Mouse (Mus musculus) midbrain, embryonic 15.5 days (tissue): Measurements from ENCODE around the gene Vav3. TPM values are rescaled to one million over a fixed set of nuclear protein-coding genes. Genes with fewer than 3 reads are reported as not detected.

Source experiments
- ATAC-seq: fragments of 200-750 bp; cut with Nextera tagmentation; replicated peaks from 2 replicates; pipeline ENCODE4 v1.8.0; 2017; ENCODE audit warnings: moderate TSS enrichment
- H3K27ac ChIP-seq: fragments of 300-500 bp; sonication (generic); 2 replicates; pipeline ENCODE4 v1.5.1; 2015; ENCODE audit warnings: mild to moderate bottlenecking, inconsistent platforms
- H3K27me3 ChIP-seq: fragments of 300-500 bp; sonication (generic); replicated peaks from 2 replicates; pipeline ENCODE4 v1.6.1; 2015; ENCODE audit warnings: inconsistent platforms
- H3K36me3 ChIP-seq: fragments of 300-500 bp; sonication (generic); replicated peaks from 2 replicates; pipeline ENCODE4 v1.6.1; 2015; ENCODE audit warnings: inconsistent platforms
- H3K4me1 ChIP-seq: fragments of 300-500 bp; sonication (generic); 2 replicates; pipeline ENCODE4 v1.6.1; 2015; ENCODE audit warnings: inconsistent platforms
- H3K4me2 ChIP-seq: fragments of 300-500 bp; sonication (generic); 2 replicates; pipeline ENCODE4 v1.6.1; 2015; ENCODE audit warnings: inconsistent platforms, mild to moderate bottlenecking, moderate library complexity
- H3K4me3 ChIP-seq: fragments of 300-500 bp; sonication (generic); 2 replicates; pipeline ENCODE4 v1.5.1; 2015; ENCODE audit warnings: mild to moderate bottlenecking, inconsistent platforms
- H3K9ac ChIP-seq: fragments of 300-500 bp; sonication (generic); 2 replicates; pipeline ENCODE4 v1.6.1; 2015; ENCODE audit warnings: mild to moderate bottlenecking, inconsistent platforms
- H3K9me3 ChIP-seq: fragments of 300-500 bp; sonication (generic); 2 replicates; pipeline ENCODE4 v1.6.1; 2016; ENCODE audit warnings: inconsistent platforms
- WGBS: fragments of 180-500 bp; shearing (Covaris S2); methylation state at CpG from one replicate; pipeline ENCODE4 v1.1.7; 2015; ENCODE audit warnings: mixed read lengths; 5-methylcytosine and 5-hydroxymethylcytosine counted together
- polyA plus RNA-seq: library from polyadenylated mRNA; unstranded; fragments of >200 nt; fragmentation: Nextera tagmentation; extraction: Ambion mirVana; gene quantifications from 2 replicates; pipeline ENCODE4 v1.2.1, GENCODE M21; 2015

The Vav3 gene
- polyA plus RNA-seq, 1 experiment from 2014 or later, result 24.3 TPM

GRCm38 (mm10) chr3:109456340-109456739 is 115.9 kb downstream of the Vav3 start:
- no peaks in the 10 kb centered on the region for H3K27me3 ChIP-seq
- no peak overlapping the region for H3K9ac ChIP-seq
- H3K36me3 ChIP-seq, result no peaks in the 10 kb centered on the region
- H3K4me1 ChIP-seq, result 0 out of 2 replicates have a peak, but pooled peaks cover 2% of the 10 kb centered on the region
- H3K27ac ChIP-seq, result no peak overlapping the region
- H3K4me2 ChIP-seq, result no peak overlapping the region
- ATAC-seq, result no peak
- no peaks in the 10 kb centered on the region for H3K9me3 ChIP-seq
- 81% methylated on average over 1 of the region's 1 CpGs for WGBS
- no peak overlapping the region for H3K4me3 ChIP-seq

GRCm38 (mm10) chr3:109463684-109464083 is 123.2 kb downstream of the Vav3 start:
- Histone ChIP-seq H3K36me3 (no peaks in the 10 kb centered on the region), H3K9me3 (no peaks in the 10 kb centered on the region), H3K27ac (no peak overlapping the region), H3K4me3 (no peak overlapping the region), H3K4me2 (no peak overlapping the region), H3K9ac (no peak overlapping the region), H3K4me1 (no peaks in the 10 kb centered on the region), H3K27me3 (no peaks in the 10 kb centered on the region)
- WGBS, result 79% methylated on average over 6 of the region's 6 CpGs
- no peak for ATAC-seq

GRCm38 (mm10) chr3:109464600-109464999 is 124.1 kb downstream of the Vav3 start:
- 86% methylated on average over 8 of the region's 8 CpGs for WGBS
- Histone ChIP-seq H3K27me3 (no peaks in the 10 kb centered on the region), H3K4me1 (no peaks in the 10 kb centered on the region), H3K36me3 (no peaks in the 10 kb centered on the region), H3K4me2 (no peak overlapping the region), H3K27ac (no peak overlapping the region), H3K4me3 (no peak overlapping the region), H3K9ac (no peak overlapping the region), H3K9me3 (no peaks in the 10 kb centered on the region)
- ATAC-seq, result no peak

GRCm38 (mm10) chr3:109466541-109466940 is 126.1 kb downstream of the Vav3 start:
- ATAC-seq, result no peak
- Histone ChIP-seq H3K27ac (no peak overlapping the region), H3K27me3 (no peaks in the 10 kb centered on the region), H3K9me3 (no peaks in the 10 kb centered on the region), H3K4me3 (no peak overlapping the region), H3K4me2 (no peak overlapping the region), H3K9ac (no peak overlapping the region), H3K36me3 (no peaks in the 10 kb centered on the region), H3K4me1 (no peaks in the 10 kb centered on the region)

GRCm38 (mm10) chr3:109467288-109467687 is 126.8 kb downstream of the Vav3 start:
- Histone ChIP-seq H3K4me1 (no peaks in the 10 kb centered on the region), H3K9me3 (no peaks in the 10 kb centered on the region), H3K4me3 (no peak overlapping the region), H3K27me3 (no peaks in the 10 kb centered on the region), H3K27ac (no peak overlapping the region), H3K4me2 (no peak overlapping the region), H3K36me3 (no peaks in the 10 kb centered on the region), H3K9ac (no peak overlapping the region)
- WGBS, result 72% methylated on average over 4 of the region's 4 CpGs
- no peak for ATAC-seq

GRCm38 (mm10) chr3:109469465-109469864 is 129.0 kb downstream of the Vav3 start:
- 79% methylated on average over 3 of the region's 3 CpGs for WGBS
- Histone ChIP-seq H3K9ac (no peak overlapping the region), H3K27me3 (no peaks in the 10 kb centered on the region), H3K9me3 (no peaks in the 10 kb centered on the region), H3K4me3 (no peak overlapping the region), H3K4me1 (no peaks in the 10 kb centered on the region), H3K27ac (no peak overlapping the region), H3K4me2 (no peak overlapping the region), H3K36me3 (no peaks in the 10 kb centered on the region)
- no peak for ATAC-seq

- H3K27ac ChIP-seq, result no peak overlapping the region
- no peak overlapping the region for H3K9ac ChIP-seq
- H3K4me2 ChIP-seq, result no peak overlapping the region
- no peaks in the 10 kb centered on the region for H3K36me3 ChIP-seq
- ATAC-seq, result no peak
- WGBS, result 81% methylated on average over 1 of the region's 1 CpGs
- H3K4me1 ChIP-seq, result no peaks in the 10 kb centered on the region
- no peaks in the 10 kb centered on the region for H3K9me3 ChIP-seq
- no peaks in the 10 kb centered on the region for H3K27me3 ChIP-seq
- H3K4me3 ChIP-seq, result no peak overlapping the region
Observed at GRCm38 (mm10) chr3:109470651-109471255, 130.3 kb downstream of the Vav3 start.

GRCm38 (mm10) chr3:109476521-109476920 is 136.1 kb downstream of the Vav3 start:
- H3K27ac ChIP-seq, result no peak overlapping the region
- no peaks in the 10 kb centered on the region for H3K9me3 ChIP-seq
- WGBS, result 63% methylated on average over 8 of the region's 8 CpGs
- no peaks in the 10 kb centered on the region for H3K36me3 ChIP-seq
- no peak overlapping the region for H3K9ac ChIP-seq
- ATAC-seq, result no peak
- H3K4me3 ChIP-seq, result no peak overlapping the region
- H3K27me3 ChIP-seq, result no peaks in the 10 kb centered on the region
- no peak overlapping the region for H3K4me2 ChIP-seq
- peaks cover 4% of the 10 kb centered on the region; the same call in 1 of the 2 replicates for H3K4me1 ChIP-seq

GRCm38 (mm10) chr3:109478297-109478696 is 137.8 kb downstream of the Vav3 start:
- Histone ChIP-seq H3K9ac (no peak overlapping the region), H3K36me3 (no peaks in the 10 kb centered on the region), H3K4me2 (no peak overlapping the region), H3K27ac (no peak overlapping the region), H3K27me3 (no peaks in the 10 kb centered on the region), H3K4me1 (peaks cover 4% of the 10 kb centered on the region; the same call in 1 of the 2 replicates), H3K9me3 (no peaks in the 10 kb centered on the region), H3K4me3 (no peak overlapping the region)
- WGBS, result 93% methylated on average over 4 of the region's 4 CpGs
- no peak for ATAC-seq

- H3K4me3 ChIP-seq, result no peak overlapping the region
- WGBS, result 87% methylated on average over 2 of the region's 2 CpGs
- no peaks in the 10 kb centered on the region for H3K27me3 ChIP-seq
- ATAC-seq, result no peak
- no peak overlapping the region for H3K9ac ChIP-seq
- H3K36me3 ChIP-seq, result no peaks in the 10 kb centered on the region
- H3K9me3 ChIP-seq, result no peaks in the 10 kb centered on the region
- H3K4me1 ChIP-seq, result peaks cover 4% of the 10 kb centered on the region; the same call in 1 of the 2 replicates
- H3K4me2 ChIP-seq, result no peak overlapping the region
- no peak overlapping the region for H3K27ac ChIP-seq
Observed at GRCm38 (mm10) chr3:109480625-109481024, 140.2 kb downstream of the Vav3 start.

GRCm38 (mm10) chr3:109486786-109487185 is 146.3 kb downstream of the Vav3 start:
- no peak for ATAC-seq

GRCm38 (mm10) chr3:109487823-109488222 is 147.4 kb downstream of the Vav3 start:
- H3K27ac ChIP-seq, result peak overlapping the region; percentile 15; the same call in 1 of the 2 replicates
- H3K4me2 ChIP-seq, result no peak overlapping the region
- no peak for ATAC-seq
- no peak overlapping the region for H3K9ac ChIP-seq
- H3K27me3 ChIP-seq, result no peaks in the 10 kb centered on the region
- WGBS, result 87% methylated on average over 4 of the region's 4 CpGs
- H3K4me1 ChIP-seq, result peaks cover 14% of the 10 kb centered on the region
- H3K36me3 ChIP-seq, result no peaks in the 10 kb centered on the region
- H3K4me3 ChIP-seq, result no peak overlapping the region
- no peaks in the 10 kb centered on the region for H3K9me3 ChIP-seq

More at GRCm38 (mm10) chr3:109486786-109487185, 146.3 kb downstream of the Vav3 start:
- H3K4me3 ChIP-seq, result no peak overlapping the region
- no peak overlapping the region for H3K27ac ChIP-seq
- H3K36me3 ChIP-seq, result no peaks in the 10 kb centered on the region
- H3K9me3 ChIP-seq, result no peaks in the 10 kb centered on the region
- H3K4me2 ChIP-seq, result no peak overlapping the region
- 74% methylated on average over 3 of the region's 3 CpGs for WGBS
- H3K4me1 ChIP-seq, result peaks cover 14% of the 10 kb centered on the region
- no peak overlapping the region for H3K9ac ChIP-seq
- no peaks in the 10 kb centered on the region for H3K27me3 ChIP-seq

GRCm38 (mm10) chr3:109488750-109489171 is 148.3 kb downstream of the Vav3 start:
- H3K4me2 ChIP-seq, result no peak overlapping the region
- no peaks in the 10 kb centered on the region for H3K27me3 ChIP-seq
- WGBS, result 23% methylated on average over 4 of the region's 4 CpGs
- no peaks in the 10 kb centered on the region for H3K36me3 ChIP-seq
- no peak overlapping the region for H3K4me3 ChIP-seq
- 0 out of 2 replicates have a peak overlapping the region, but pooled peaks have one; percentile 53 for H3K27ac ChIP-seq
- H3K9me3 ChIP-seq, result no peaks in the 10 kb centered on the region
- ATAC-seq, result peak; percentile 46; the same call in 1 of the 2 replicates
- no peak overlapping the region for H3K9ac ChIP-seq
- H3K4me1 ChIP-seq, result peaks cover 14% of the 10 kb centered on the region
